Mouse (Mus musculus) intestine, postnatal 0 days (tissue): ENCODE data around the gene Nol4l. TPM values are rescaled to one million over a fixed set of nuclear protein-coding genes. Genes with fewer than 3 reads are reported as not detected.

ENCODE experiments used
- ATAC-seq: fragments of 200-750 bp; cut with Nextera tagmentation; 2 replicates; pipeline ENCODE4 v1.8.0; 2017; ENCODE audit warnings: mild to moderate bottlenecking, moderate TSS enrichment, moderate library complexity
- H3K27ac ChIP-seq: fragments of 300-500 bp; sonication (generic); 2 replicates; pipeline ENCODE4 v1.5.1; 2014; ENCODE audit warnings: mild to moderate bottlenecking, low read depth, low read length, moderate library complexity
- H3K27me3 ChIP-seq: fragments of 300-500 bp; sonication (generic); replicated peaks from 2 replicates; pipeline ENCODE4 v1.6.1; 2014; ENCODE audit warnings: low read length, mixed read lengths; ENCODE audit not compliant: control insufficient read depth, insufficient read depth
- H3K36me3 ChIP-seq: fragments of 300-500 bp; sonication (generic); 2 replicates; pipeline ENCODE4 v1.6.1; 2014; ENCODE audit warnings: mild to moderate bottlenecking, moderate library complexity; ENCODE audit not compliant: control insufficient read depth, insufficient read depth
- H3K4me1 ChIP-seq: fragments of 300-500 bp; sonication (generic); replicated peaks from 2 replicates; pipeline ENCODE4 v1.6.1; 2014; ENCODE audit warnings: antibody characterized with exemption, low read length, mixed read lengths; ENCODE audit not compliant: control insufficient read depth, insufficient read depth
- H3K4me2 ChIP-seq: fragments of 300-500 bp; sonication (generic); replicated peaks from 2 replicates; pipeline ENCODE4 v1.6.1; 2014; ENCODE audit warnings: low read depth, mild to moderate bottlenecking, moderate library complexity
- H3K4me3 ChIP-seq: fragments of 300-500 bp; sonication (generic); 2 replicates; pipeline ENCODE4 v1.5.1; 2014; ENCODE audit warnings: low read depth, low read length
- H3K9ac ChIP-seq: fragments of 300-500 bp; sonication (generic); 2 replicates; pipeline ENCODE4 v1.6.1; 2014; ENCODE audit warnings: mild to moderate bottlenecking, low read depth, low read length
- H3K9me3 ChIP-seq: fragments of 300-500 bp; sonication (generic); 2 replicates; pipeline ENCODE4 v1.6.1; 2016; ENCODE audit warnings: mixed run types; ENCODE audit not compliant: control insufficient read depth
- CTCF ChIP-seq: sonication (generic); IDR thresholded peaks from 2 replicates; pipeline ENCODE4 v1.5.1; 2016; ENCODE audit warnings: low read depth, mild to moderate bottlenecking, control low read depth, antibody characterized with exemption, moderate library complexity
- WGBS: fragments of 180-500 bp; shearing (Covaris S2); extraction: QIAGEN DNeasy Blood & Tissue Kit; methylation state at CpG from one replicate; pipeline ENCODE4 v1.1.7; 2014; 5-methylcytosine and 5-hydroxymethylcytosine counted together
- polyA plus RNA-seq: library from polyadenylated mRNA; unstranded; fragments of >200 nt; fragmentation: Nextera tagmentation; extraction: Ambion mirVana; gene quantifications from 2 replicates; pipeline ENCODE4 v1.2.1, GENCODE M21; 2015

The Nol4l gene
- polyA plus RNA-seq, 1 experiment from 2014 or later: 21.9 TPM

- Histone ChIP-seq H3K4me3 (no peak overlapping the region), H3K9me3 (no peaks in the 10 kb centered on the region), H3K4me2 (no peak overlapping the region), H3K4me1 (peaks cover 4% of the 10 kb centered on the region; the same call in 1 of the 2 replicates), H3K27me3 (no peaks in the 10 kb centered on the region), H3K27ac (no peak overlapping the region), H3K9ac (no peak overlapping the region), H3K36me3 (no peaks in the 10 kb centered on the region)
- no peak for ATAC-seq
- 95% methylated on average over 1 of the region's 1 CpGs for WGBS
- TF ChIP-seq CTCF: no peak
Observed at GRCm38 (mm10) chr2:153490116-153490515, 39.7 kb downstream of the Nol4l start.

GRCm38 (mm10) chr2:153484071-153484470, 45.7 kb downstream of the Nol4l start:
- ATAC-seq: no peak
- H3K36me3 ChIP-seq: no peaks in the 10 kb centered on the region
- no peak overlapping the region for H3K27ac ChIP-seq
- WGBS: 74% methylated on average over 4 of the region's 4 CpGs
- H3K4me1 ChIP-seq: peaks cover under 1% of the 10 kb centered on the region; the same call in 1 of the 2 replicates
- no peaks in the 10 kb centered on the region for H3K9me3 ChIP-seq
- no peak overlapping the region for H3K4me3 ChIP-seq
- no peak overlapping the region for H3K4me2 ChIP-seq
- H3K27me3 ChIP-seq: no peaks in the 10 kb centered on the region
- H3K9ac ChIP-seq: no peak overlapping the region
- no peak for TF ChIP-seq CTCF

- Histone ChIP-seq H3K9ac (no peak overlapping the region), H3K9me3 (no peaks in the 10 kb centered on the region), H3K27ac (no peak overlapping the region), H3K4me3 (no peak overlapping the region), H3K4me2 (no peak overlapping the region), H3K4me1 (peaks cover 4% of the 10 kb centered on the region; the same call in 1 of the 2 replicates), H3K27me3 (no peaks in the 10 kb centered on the region), H3K36me3 (no peaks in the 10 kb centered on the region)
- WGBS: 37% methylated on average over 20 of the region's 20 CpGs
- no peak for TF ChIP-seq CTCF
- ATAC-seq: no peak
Observed at GRCm38 (mm10) chr2:153483118-153483983, 46.4 kb downstream of the Nol4l start.

GRCm38 (mm10) chr2:153481861-153482120, 48.0 kb downstream of the Nol4l start:
- Histone ChIP-seq H3K4me1 (peaks cover 4% of the 10 kb centered on the region; the same call in 1 of the 2 replicates), H3K36me3 (no peaks in the 10 kb centered on the region), H3K9ac (no peak overlapping the region), H3K4me2 (no peak overlapping the region), H3K9me3 (no peaks in the 10 kb centered on the region), H3K4me3 (no peak overlapping the region), H3K27me3 (no peaks in the 10 kb centered on the region), H3K27ac (no peak overlapping the region)
- ATAC-seq: no peak
- no peak for TF ChIP-seq CTCF
- 63% methylated on average over 2 of the region's 2 CpGs for WGBS

- TF ChIP-seq CTCF: no peak
- Histone ChIP-seq H3K4me3 (no peak overlapping the region), H3K4me1 (peaks cover 4% of the 10 kb centered on the region; the same call in 1 of the 2 replicates), H3K9me3 (no peaks in the 10 kb centered on the region), H3K27ac (no peak overlapping the region), H3K9ac (no peak overlapping the region), H3K36me3 (no peaks in the 10 kb centered on the region), H3K4me2 (no peak overlapping the region), H3K27me3 (no peaks in the 10 kb centered on the region)
- no peak for ATAC-seq
- WGBS: 74% methylated on average over 7 of the region's 7 CpGs
Observed at GRCm38 (mm10) chr2:153481108-153481860, 48.5 kb downstream of the Nol4l start.

- ATAC-seq: no peak
- H3K9me3 ChIP-seq: no peaks in the 10 kb centered on the region
- H3K9ac ChIP-seq: no peak overlapping the region
- H3K4me1 ChIP-seq: peaks cover 12% of the 10 kb centered on the region; the same call in 1 of the 2 replicates
- TF ChIP-seq CTCF: no peak
- no peaks in the 10 kb centered on the region; the same call in 1 of the 2 replicates for H3K36me3 ChIP-seq
- no peak overlapping the region for H3K4me3 ChIP-seq
- no peak overlapping the region for H3K27ac ChIP-seq
- WGBS: 96% methylated on average over 1 of the region's 1 CpGs
- H3K4me2 ChIP-seq: no peak overlapping the region
- no peaks in the 10 kb centered on the region for H3K27me3 ChIP-seq
Observed at GRCm38 (mm10) chr2:153479486-153479885, 50.3 kb downstream of the Nol4l start.
